Mouse (Mus musculus): ENCODE measurements at regions not wholly inside any gene's neighbourhood (a gene's known extent, or its start where the extent isn't known, plus 50 kb on each side); places are given as distances from the start of the nearest gene placed in this dataset.

DNA sequence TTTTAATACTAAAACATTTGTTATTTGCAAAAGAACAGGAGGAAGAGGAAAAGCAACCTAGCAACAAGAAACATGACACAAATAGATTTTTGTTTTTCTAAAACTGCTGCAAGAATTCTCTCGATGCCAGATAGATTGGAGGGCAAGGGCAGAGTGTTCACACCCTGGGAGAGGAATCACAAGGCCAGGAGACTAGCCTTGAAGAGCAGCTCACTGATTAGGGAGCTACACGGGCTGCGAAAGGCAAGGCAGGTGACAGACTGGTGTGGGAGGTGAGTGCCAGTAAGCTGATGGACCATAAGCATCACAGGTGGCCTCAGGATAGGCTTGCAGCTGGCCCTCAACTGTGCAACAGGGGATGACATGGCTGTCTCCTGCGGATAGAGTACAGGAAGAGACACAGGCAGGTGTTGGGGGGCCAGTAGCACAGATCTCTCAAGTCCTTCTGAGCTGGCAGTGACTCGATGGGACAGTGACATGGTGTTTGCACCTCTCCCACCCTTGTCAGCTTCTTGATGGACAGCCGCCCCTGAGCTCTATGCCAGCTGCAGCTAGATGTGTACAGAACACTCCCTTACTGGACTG, 102.0 kb upstream of the Abca1 start:
- DNase-seq (ENCODE audit: low read depth, low spot score), result no peak
- TF ChIP-seq CTCF (IDR thresholded peaks at IDR 0.05 in 2 of 3, conservative IDR thresholded peaks at IDR 0.05 in 1 of 3; ENCODE audit: control insufficient read depth in 1 of 3, insufficient read depth in 1 of 3, low read depth in 2 of 3, low read length in 3 of 3, poor library complexity in 1 of 3, severe bottlenecking in 1 of 3) (no peak), BHLHE40 (IDR thresholded peaks at IDR 0.05; ENCODE audit: borderline replicate concordance, low read depth, low read length) (no peak), ZC3H11A (IDR thresholded peaks at IDR 0.05; ENCODE audit: low read depth, low read length) (no peak), USF1 (IDR thresholded peaks at IDR 0.05; ENCODE audit: low read depth, low read length) (no peak), ELF1 (IDR thresholded peaks at IDR 0.05; ENCODE audit: low read depth, low read length) (no peak), MYC (IDR thresholded peaks at IDR 0.05; ENCODE audit: low read depth, low read length) (no peak), RAD21 (IDR thresholded peaks at IDR 0.05; ENCODE audit: low read depth, low read length) (no peak), TAL1 (IDR thresholded peaks at IDR 0.05; ENCODE audit: low read length) (no peak), NELFE (IDR thresholded peaks at IDR 0.05; ENCODE audit: low read depth, low read length) (no peak), JUND (IDR thresholded peaks at IDR 0.05; ENCODE audit: low read depth, low read length) (no peak), ZMIZ1 (IDR thresholded peaks at IDR 0.05; ENCODE audit: low read depth, low read length) (no peak)
- Histone ChIP-seq H3K4me1 (ENCODE audit: control insufficient read depth in 1 of 2, insufficient read depth in 2 of 2, low read length in 2 of 2) (peaks cover 5 to 28% of the 10 kb centered on the region in 2 experiments), H3K9ac (ENCODE audit: control insufficient read depth, low read depth, low read length, poor library complexity, severe bottlenecking) (no peak overlapping the region), H3K27me3 (ENCODE audit: control insufficient read depth in 1 of 2, insufficient read depth in 2 of 2, low read length in 2 of 2) (no peaks in the 10 kb centered on the region), H3K27ac (ENCODE audit: control insufficient read depth, low read depth, low read length) (no peak overlapping the region), H3K9me3 (replicated peaks; ENCODE audit: insufficient read depth, low read length) (no peaks in the 10 kb centered on the region), H3K36me3 (ENCODE audit: control insufficient read depth in 1 of 2, insufficient read depth in 2 of 2, low read length in 2 of 2) (peaks cover 2 to 20% of the 10 kb centered on the region in 2 experiments), H3K79me2 (ENCODE audit: control insufficient read depth, insufficient read depth, low read length, poor library complexity) (peaks cover 13% of the 10 kb centered on the region), H3K4me3 (ENCODE audit: control insufficient read depth in 1 of 2, insufficient read depth in 1 of 2, low read depth in 2 of 2, low read length in 2 of 2) (no peak overlapping the region)

GRCm38 (mm10) chr4:53258975-53259374, 99.3 kb upstream of the Abca1 start:
- no peak for TF ChIP-seq ZNF384 (IDR thresholded peaks at IDR 0.05; ENCODE audit: low read depth, low read length)
- TF ChIP-seq RAD21 (IDR thresholded peaks at IDR 0.05; ENCODE audit: low read depth, low read length), result no peak
- no peak for TF ChIP-seq ELF1 (IDR thresholded peaks at IDR 0.05; ENCODE audit: low read depth, low read length)
- TF ChIP-seq ZC3H11A (IDR thresholded peaks at IDR 0.05; ENCODE audit: low read depth, low read length), result no peak
- TF ChIP-seq NELFE (IDR thresholded peaks at IDR 0.05; ENCODE audit: low read depth, low read length), result no peak
- TF ChIP-seq CTCF (IDR thresholded peaks at IDR 0.05 in 2 of 3, conservative IDR thresholded peaks at IDR 0.05 in 1 of 3; ENCODE audit: control insufficient read depth in 1 of 3, insufficient read depth in 1 of 3, low read depth in 2 of 3, low read length in 3 of 3, poor library complexity in 1 of 3, severe bottlenecking in 1 of 3), result no peak
- no peak for TF ChIP-seq MAX (IDR thresholded peaks at IDR 0.05; ENCODE audit: low read length)
- TF ChIP-seq POLR2AphosphoS2 (IDR thresholded peaks at IDR 0.05; ENCODE audit: low read length), result no peak
- no peak for TF ChIP-seq ZKSCAN1 (IDR thresholded peaks at IDR 0.05; ENCODE audit: low read depth, low read length)
- TF ChIP-seq E2F4 (IDR thresholded peaks at IDR 0.05; ENCODE audit: borderline replicate concordance, low read depth, low read length), result no peak
- TF ChIP-seq ETS1 (IDR thresholded peaks at IDR 0.05; ENCODE audit: low read depth, low read length), result no peak
- TF ChIP-seq TCF12 (IDR thresholded peaks at IDR 0.05; ENCODE audit: low read depth, low read length), result no peak
- no peak for TF ChIP-seq HCFC1 (IDR thresholded peaks at IDR 0.05; ENCODE audit: low read depth, low read length)
- no peak for TF ChIP-seq MYC (IDR thresholded peaks at IDR 0.05; ENCODE audit: low read depth, low read length)
- no peak for TF ChIP-seq JUND (IDR thresholded peaks at IDR 0.05; ENCODE audit: low read depth, low read length)
- no peak for TF ChIP-seq MXI1 (IDR thresholded peaks at IDR 0.05; ENCODE audit: low read depth, low read length)
- H3K36me3 ChIP-seq (ENCODE audit: control insufficient read depth in 1 of 2, insufficient read depth in 2 of 2, low read length in 2 of 2), result peaks cover 2 to 5% of the 10 kb centered on the region in 2 experiments
- H3K4me3 ChIP-seq (ENCODE audit: control insufficient read depth in 1 of 2, insufficient read depth in 1 of 2, low read depth in 2 of 2, low read length in 2 of 2), result no peak overlapping the region
- H3K27me3 ChIP-seq (ENCODE audit: control insufficient read depth in 1 of 2, insufficient read depth in 2 of 2, low read length in 2 of 2), result no peaks in the 10 kb centered on the region
- no peak overlapping the region for H3K27ac ChIP-seq (ENCODE audit: control insufficient read depth, low read depth, low read length)
- peaks cover 6% of the 10 kb centered on the region; the same call in 1 of the 2 replicates for H3K79me2 ChIP-seq (ENCODE audit: control insufficient read depth, insufficient read depth, low read length, poor library complexity)
- H3K4me1 ChIP-seq (ENCODE audit: control insufficient read depth in 1 of 2, insufficient read depth in 2 of 2, low read length in 2 of 2), result peaks cover 1 to 8% of the 10 kb centered on the region in 2 experiments
- DNase-seq (ENCODE audit: low read depth, low spot score), result no peak
- H3K9me3 ChIP-seq (replicated peaks; ENCODE audit: insufficient read depth, low read length), result no peaks in the 10 kb centered on the region
- no peak overlapping the region for H3K9ac ChIP-seq (ENCODE audit: control insufficient read depth, low read depth, low read length, poor library complexity, severe bottlenecking)
